Mouse (Mus musculus): ENCODE results near the gene Tnrc18. TPM values are rescaled to one million over a fixed set of nuclear protein-coding genes. Genes with fewer than 3 reads are reported as not detected.

Tnrc18 gene
- total and polyA plus RNA-seq, 2 experiments, result 4.0 to 17.8 TPM

- H3K9ac ChIP-seq (ENCODE audit: low read depth, low read length), result no peak overlapping the region
- WGBS, result 93% methylated on average over 1 of the region's 1 CpGs
- TF ChIP-seq CTCF (IDR thresholded peaks at IDR 0.05; ENCODE audit: low read depth, low read length) (no peak), POLR2A (IDR thresholded peaks at IDR 0.05; ENCODE audit: extremely low read depth, insufficient read depth, low read length) (no peak)
Measured at GRCm38 (mm10) chr5:142679065-142679464, 138.4 kb downstream of the Tnrc18 start.

GRCm38 (mm10) chr5:142678141-142678571 lies 139.3 kb downstream of the Tnrc18 start:
- peak; percentile 41 for DNase-seq (ENCODE audit: extremely low read depth, low read depth, low spot score)
- 26% methylated on average over 7 of the region's 7 CpGs for WGBS
- TF ChIP-seq CTCF (IDR thresholded peaks at IDR 0.05; ENCODE audit: low read depth, low read length) (no peak), POLR2A (IDR thresholded peaks at IDR 0.05; ENCODE audit: extremely low read depth, insufficient read depth, low read length) (no peak)

More at GRCm38 (mm10) chr5:142679065-142679464, 138.4 kb downstream of the Tnrc18 start:
- no peaks in the 10 kb centered on the region for H3K79me2 ChIP-seq (ENCODE audit: control insufficient read depth, insufficient read depth, low read length)
- DNase-seq (ENCODE audit: extremely low read depth, low read depth, low spot score), result no peak
- no peak overlapping the region for H3K27ac ChIP-seq (replicated peaks; ENCODE audit: insufficient read depth, low read depth, low read length)
- peaks cover 2% of the 10 kb centered on the region; the same call in 1 of the 2 replicates for H3K4me1 ChIP-seq (ENCODE audit: control insufficient read depth, insufficient read depth, low read length)
- H3K27me3 ChIP-seq (ENCODE audit: control insufficient read depth, insufficient read depth, low read length), result no peaks in the 10 kb centered on the region
- no peak overlapping the region for H3K4me3 ChIP-seq (ENCODE audit: insufficient read depth, low read depth, low read length)
- H3K36me3 ChIP-seq (ENCODE audit: control insufficient read depth, insufficient read depth, low read length), result no peaks in the 10 kb centered on the region

More at GRCm38 (mm10) chr5:142678141-142678571, 139.3 kb downstream of the Tnrc18 start:
- Histone ChIP-seq H3K36me3 (ENCODE audit: control insufficient read depth, insufficient read depth, low read length) (no peaks in the 10 kb centered on the region), H3K4me1 (ENCODE audit: control insufficient read depth, insufficient read depth, low read length) (peaks cover 2% of the 10 kb centered on the region; the same call in 1 of the 2 replicates), H3K79me2 (ENCODE audit: control insufficient read depth, insufficient read depth, low read length) (no peaks in the 10 kb centered on the region), H3K4me3 (ENCODE audit: insufficient read depth, low read depth, low read length) (no peak overlapping the region), H3K27ac (replicated peaks; ENCODE audit: insufficient read depth, low read depth, low read length) (no peak overlapping the region), H3K9ac (ENCODE audit: low read depth, low read length) (no peak overlapping the region), H3K27me3 (ENCODE audit: control insufficient read depth, insufficient read depth, low read length) (no peaks in the 10 kb centered on the region)

Other genes starting within 250 kb of the Tnrc18 start
- 9.8 and 37.1 TPM in 2 replicates for gene Mmd2, start 208.9 kb downstream of the Tnrc18 start, total RNA-seq (2014; rRNA removed)
- gene Mmd2, start 208.9 kb downstream of the Tnrc18 start, polyA plus RNA-seq (2012; rRNA removed), result 13.1 and 27.6 TPM in 2 replicates
- gene Wipi2, start 190.0 kb downstream of the Tnrc18 start, total RNA-seq (2014; rRNA removed), result 43.9 and 46.5 TPM in 2 replicates
- 35.9 and 39.2 TPM in 2 replicates for gene Wipi2, start 190.0 kb downstream of the Tnrc18 start, polyA plus RNA-seq (2012; rRNA removed)
- gene Slc29a4, start 125.2 kb downstream of the Tnrc18 start, total RNA-seq (2014; rRNA removed), result not detected in 2 replicates
- 0.02 and 0.04 TPM in 2 replicates for gene Slc29a4, start 125.2 kb downstream of the Tnrc18 start, polyA plus RNA-seq (2012; rRNA removed)
- 1.5 and 2.4 TPM in 2 replicates for gene Fbxl18, start 77.8 kb upstream of the Tnrc18 start, total RNA-seq (2014; rRNA removed)
- 9.3 and 10.6 TPM in 2 replicates for gene Fbxl18, start 77.8 kb upstream of the Tnrc18 start, polyA plus RNA-seq (2012; rRNA removed)
- gene Actb, start 89.1 kb upstream of the Tnrc18 start, total RNA-seq (2014; rRNA removed), result 726 and 988 TPM in 2 replicates
- gene Actb, start 89.1 kb upstream of the Tnrc18 start, polyA plus RNA-seq (2012; rRNA removed), result 1,363 and 1,398 TPM in 2 replicates
- gene Fscn1, start 142.7 kb upstream of the Tnrc18 start, total RNA-seq (2014; rRNA removed), result 2.0 and 4.2 TPM in 2 replicates
- 3.0 and 4.4 TPM in 2 replicates for gene Fscn1, start 142.7 kb upstream of the Tnrc18 start, polyA plus RNA-seq (2012; rRNA removed)